Mouse (Mus musculus) kidney, adult 10 weeks (tissue): Measurements from ENCODE around the gene Aasdhppt. TPM values are rescaled to one million over a fixed set of nuclear protein-coding genes. Genes with fewer than 3 reads are reported as not detected.

Experiments
- polyA plus RNA-seq: library from polyadenylated mRNA; stranded (reverse); fragments of 350-450 nt; fragmentation: Illumina TruSeq; extraction: RNeasy Lipid Tissue Mini Kit (QIAGEN cat#74804); gene quantifications from one replicate; pipeline ENCODE4 v1.2.3, GENCODE M21; 2014; ENCODE audit warnings: low read depth, low replicate concordance

The Aasdhppt gene
- 70.5 TPM for polyA plus RNA-seq

GRCm38 (mm10) chr9:4309351-4310085 lies at the start of gene Aasdhppt, which contains the start of gene Kbtbd3:
TSS of gene Aasdhppt (minus strand) at chr9:4309471.
TSS of gene Kbtbd3 (plus strand) at chr9:4309833.

Other genes starting within 250 kb of the Aasdhppt start
- gene Kbtbd3, start 362 bp upstream of the Aasdhppt start, polyA plus RNA-seq, result 14.8 TPM
- 106 TPM for gene Msantd4, start 67.1 kb upstream of the Aasdhppt start, polyA plus RNA-seq